Mouse (Mus musculus) macrophage (primary cell): ENCODE measurements around the gene Dnah7a. TPM values are rescaled to one million over a fixed set of nuclear protein-coding genes. Genes with fewer than 3 reads are reported as not detected.
"Not testable (repeated sequence)": the region's sequence is repeated elsewhere in the genome, so short reads cannot be mapped to it uniquely, and the experiment has no call there.

ENCODE experiments used
- H3K27ac ChIP-seq: fragments of 350-480 bp; formaldehyde crosslinking; 2 replicates; pipeline ENCODE4 v1.9.0; 2021
- H3K36me3 ChIP-seq: fragments of 350-480 bp; formaldehyde crosslinking; 2 replicates; pipeline ENCODE4 v1.9.0; 2021; ENCODE audit errors: inconsistent target
- H3K4me3 ChIP-seq: fragments of 350-480 bp; formaldehyde crosslinking; 2 replicates; pipeline ENCODE4 v1.9.0; 2021; ENCODE audit errors: inconsistent target
- H3K79me2 ChIP-seq: fragments of 350-480 bp; formaldehyde crosslinking; 2 replicates; pipeline ENCODE4 v1.9.0; 2021; ENCODE audit errors: inconsistent target
- WGBS: methylation state at CpG from one replicate; pipeline ENCODE4 v1.1.7; 2026; ENCODE audit warnings: inconsistent platforms; ENCODE audit not compliant: missing documents; 5-methylcytosine and 5-hydroxymethylcytosine counted together
- polyA plus RNA-seq: library from polyadenylated mRNA; stranded (reverse); fragments of 250-400 nt; gene quantifications from 3 replicates; pipeline ENCODE4 v1.2.4, GENCODE M21; 2018; ENCODE audit warnings: inconsistent platforms
- total RNA-seq, 78 experiments: library from RNA; depleted of rRNA; stranded (reverse); fragments of 250-400 nt; gene quantifications; 1 replicate in 9 of 78; 2 replicates in 24 of 78; 3 replicates in 43 of 78; 4 replicates in 2 of 78; pipeline ENCODE4 v1.2.4; 2018; ENCODE audit warnings: inconsistent platforms in 56 of 78

Gene Dnah7a
- not detected for total RNA-seq (2018; cell fraction: chromatin; rRNA removed)
- total RNA-seq (2018; cell fraction: cytosol; rRNA removed) = not detected
- not detected for total RNA-seq (2018; cell fraction: nucleus; rRNA removed)
- not detected in 3 replicates for polyA plus RNA-seq

- no peaks in the 10 kb centered on the region for H3K36me3 ChIP-seq
- WGBS = 25% methylated on average over 42 of the region's 42 CpGs
- H3K27ac ChIP-seq = no peak within 1 kb of the TSS
- no peaks in the 10 kb centered on the region for H3K79me2 ChIP-seq
- H3K4me3 ChIP-seq = no peak within 1 kb of the TSS
Measured at GRCm38 (mm10) chr1:53706431-53707361, at the start of gene Dnah7a. TSS of gene Dnah7a (minus strand) at chr1:53706784.

GRCm38 (mm10) chr1:53753501-53753900, 46.9 kb upstream of the Dnah7a start:
- WGBS = 95% methylated on average over 2 of the region's 2 CpGs
- H3K36me3 ChIP-seq = peaks cover 19% of the 10 kb centered on the region
- H3K4me3 ChIP-seq, H3K79me2 ChIP-seq, H3K27ac ChIP-seq: not testable (repeated sequence)

GRCm38 (mm10) chr1:53751144-53751543, 44.6 kb upstream of the Dnah7a start:
- H3K4me3 ChIP-seq = no peak overlapping the region
- H3K79me2 ChIP-seq = no peaks in the 10 kb centered on the region
- H3K27ac ChIP-seq = no peak overlapping the region
- peaks cover 8% of the 10 kb centered on the region for H3K36me3 ChIP-seq
- 75% methylated on average over 1 of the region's 1 CpGs for WGBS

GRCm38 (mm10) chr1:53750697-53751096, 44.1 kb upstream of the Dnah7a start:
- H3K36me3 ChIP-seq, H3K79me2 ChIP-seq, H3K4me3 ChIP-seq, H3K27ac ChIP-seq: not testable (repeated sequence)
- WGBS = 93% methylated on average over 7 of the region's 7 CpGs

GRCm38 (mm10) chr1:53749881-53750385, 43.3 kb upstream of the Dnah7a start:
- not testable (repeated sequence) for H3K27ac ChIP-seq, H3K79me2 ChIP-seq, H3K36me3 ChIP-seq, H3K4me3 ChIP-seq
- 100% methylated on average over 1 of the region's 1 CpGs for WGBS

GRCm38 (mm10) chr1:53748571-53748970, 42.0 kb upstream of the Dnah7a start:
- no peak overlapping the region for H3K27ac ChIP-seq
- H3K36me3 ChIP-seq = no peaks in the 10 kb centered on the region
- H3K79me2 ChIP-seq = no peaks in the 10 kb centered on the region
- 85% methylated on average over 6 of the region's 11 CpGs for WGBS
- H3K4me3 ChIP-seq = no peak overlapping the region

GRCm38 (mm10) chr1:53746001-53746400, 39.4 kb upstream of the Dnah7a start:
- Histone ChIP-seq H3K36me3 (no peaks in the 10 kb centered on the region), H3K27ac (no peak overlapping the region), H3K4me3 (no peak overlapping the region), H3K79me2 (no peaks in the 10 kb centered on the region)
- WGBS = 87% methylated on average over 5 of the region's 5 CpGs

GRCm38 (mm10) chr1:53741742-53742458, 35.3 kb upstream of the Dnah7a start:
- H3K36me3 ChIP-seq = no peaks in the 10 kb centered on the region
- H3K27ac ChIP-seq = peak overlapping the region; percentile 60
- H3K4me3 ChIP-seq = no peak overlapping the region
- WGBS = 51% methylated on average over 3 of the region's 3 CpGs
- H3K79me2 ChIP-seq = no peaks in the 10 kb centered on the region

- no peaks in the 10 kb centered on the region for H3K79me2 ChIP-seq
- WGBS = 86% methylated on average over 4 of the region's 4 CpGs
- no peak overlapping the region for H3K4me3 ChIP-seq
- no peak overlapping the region for H3K27ac ChIP-seq
- H3K36me3 ChIP-seq = no peaks in the 10 kb centered on the region
Measured at GRCm38 (mm10) chr1:53740777-53741336, 34.3 kb upstream of the Dnah7a start.

- H3K4me3 ChIP-seq, H3K27ac ChIP-seq, H3K79me2 ChIP-seq, H3K36me3 ChIP-seq: not testable (repeated sequence)
- WGBS = 86% methylated on average over 2 of the region's 4 CpGs
Measured at GRCm38 (mm10) chr1:53740077-53740776, 33.6 kb upstream of the Dnah7a start.

- Histone ChIP-seq H3K27ac (no peak overlapping the region), H3K4me3 (no peak overlapping the region), H3K79me2 (no peaks in the 10 kb centered on the region), H3K36me3 (no peaks in the 10 kb centered on the region)
- 97% methylated on average over 3 of the region's 3 CpGs for WGBS
Measured at GRCm38 (mm10) chr1:53736583-53736982, 30.0 kb upstream of the Dnah7a start.

GRCm38 (mm10) chr1:53728489-53729225, 22.1 kb upstream of the Dnah7a start:
- no peaks in the 10 kb centered on the region for H3K36me3 ChIP-seq
- H3K79me2 ChIP-seq = no peaks in the 10 kb centered on the region
- no peak overlapping the region for H3K4me3 ChIP-seq
- H3K27ac ChIP-seq = no peak overlapping the region
- WGBS = 94% methylated on average over 5 of the region's 5 CpGs

- H3K79me2 ChIP-seq = no peaks in the 10 kb centered on the region
- H3K36me3 ChIP-seq = no peaks in the 10 kb centered on the region
- 91% methylated on average over 2 of the region's 2 CpGs for WGBS
- H3K4me3 ChIP-seq = no peak overlapping the region
- H3K27ac ChIP-seq = no peak overlapping the region
Measured at GRCm38 (mm10) chr1:53726883-53727282, 20.3 kb upstream of the Dnah7a start.

- Histone ChIP-seq H3K27ac (no peak overlapping the region), H3K4me3 (no peak overlapping the region), H3K79me2 (no peaks in the 10 kb centered on the region), H3K36me3 (no peaks in the 10 kb centered on the region)
Measured at GRCm38 (mm10) chr1:53721353-53721752, 14.8 kb upstream of the Dnah7a start.
